Mouse (Mus musculus): ENCODE results near the gene Tbc1d22a.

Tbc1d22a gene

DNA sequence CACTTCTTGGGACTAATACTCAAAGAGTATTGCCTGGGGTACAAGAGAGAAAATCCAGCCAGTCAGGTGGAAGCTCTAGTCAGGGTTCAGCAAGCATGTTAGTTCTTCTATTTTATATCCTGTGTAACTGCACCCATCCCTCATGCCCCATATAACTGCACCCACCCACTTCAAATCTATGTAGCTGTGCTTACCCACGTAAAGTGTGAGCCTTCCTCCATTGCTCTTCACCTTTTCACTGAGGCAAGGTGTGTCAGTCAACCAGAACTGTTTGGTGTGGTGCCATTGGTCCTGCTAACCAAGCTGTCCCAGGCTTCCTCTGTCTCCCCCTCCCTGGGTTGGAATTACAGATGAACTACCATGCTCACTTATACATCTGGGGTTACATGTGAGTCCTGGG, 16.9 kb downstream of the Tbc1d22a start:
- CTCF ChIA-PET: no interaction called here

DNA sequence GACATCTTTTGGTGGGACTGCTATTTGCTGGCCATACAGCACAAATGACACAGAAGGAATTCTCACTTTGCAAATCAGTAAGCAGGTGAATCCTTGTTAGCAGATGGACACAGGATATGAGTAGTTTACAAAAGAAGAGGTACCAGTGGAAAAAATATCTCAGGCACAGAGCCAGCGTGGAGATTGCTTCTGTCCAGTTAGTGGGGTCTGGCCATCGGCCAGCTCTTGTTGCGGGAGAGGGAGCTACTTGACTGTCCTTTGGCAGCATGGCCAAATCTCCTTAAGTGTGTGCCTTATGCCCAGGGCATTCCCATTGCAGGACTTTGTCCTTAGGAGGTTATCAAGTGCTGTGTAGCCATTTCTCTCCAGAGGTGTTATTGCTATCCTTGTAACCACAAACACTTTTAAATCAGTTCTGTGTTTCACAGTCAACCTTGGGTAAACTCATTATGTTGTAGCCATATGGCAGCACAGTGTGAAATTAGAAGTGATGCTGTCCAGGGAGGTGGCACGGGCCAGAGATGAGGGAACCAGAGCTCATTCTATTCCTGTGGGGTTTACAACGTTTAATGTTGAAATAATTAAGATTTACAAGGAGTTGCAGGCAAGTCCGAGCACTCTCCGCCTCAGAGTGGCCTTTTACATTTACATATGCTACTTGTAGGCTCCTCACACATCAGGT, 17.7 kb downstream of the Tbc1d22a start:
- CTCF ChIA-PET: no interaction called here

DNA sequence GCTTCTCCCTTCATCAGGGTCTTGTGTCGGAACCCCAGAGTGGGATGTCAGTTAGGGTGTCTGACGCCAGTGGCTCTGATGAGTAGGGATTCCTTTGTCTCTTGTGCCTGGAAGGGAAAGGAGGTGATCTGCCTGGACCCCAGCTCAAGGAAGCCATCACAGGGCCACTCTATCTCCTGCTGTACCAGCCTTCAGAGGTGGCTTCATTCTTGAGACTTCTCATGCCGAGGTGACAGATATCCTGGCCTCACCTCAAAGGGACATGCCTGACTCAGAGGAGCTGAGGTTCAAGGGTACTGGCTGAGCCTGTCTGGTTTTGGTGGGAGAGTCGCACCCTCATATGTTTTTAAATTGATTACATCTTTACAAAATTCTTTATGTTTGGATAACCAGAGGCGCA, 19.7 kb downstream of the Tbc1d22a start:
- CTCF ChIA-PET: no interaction called here

DNA sequence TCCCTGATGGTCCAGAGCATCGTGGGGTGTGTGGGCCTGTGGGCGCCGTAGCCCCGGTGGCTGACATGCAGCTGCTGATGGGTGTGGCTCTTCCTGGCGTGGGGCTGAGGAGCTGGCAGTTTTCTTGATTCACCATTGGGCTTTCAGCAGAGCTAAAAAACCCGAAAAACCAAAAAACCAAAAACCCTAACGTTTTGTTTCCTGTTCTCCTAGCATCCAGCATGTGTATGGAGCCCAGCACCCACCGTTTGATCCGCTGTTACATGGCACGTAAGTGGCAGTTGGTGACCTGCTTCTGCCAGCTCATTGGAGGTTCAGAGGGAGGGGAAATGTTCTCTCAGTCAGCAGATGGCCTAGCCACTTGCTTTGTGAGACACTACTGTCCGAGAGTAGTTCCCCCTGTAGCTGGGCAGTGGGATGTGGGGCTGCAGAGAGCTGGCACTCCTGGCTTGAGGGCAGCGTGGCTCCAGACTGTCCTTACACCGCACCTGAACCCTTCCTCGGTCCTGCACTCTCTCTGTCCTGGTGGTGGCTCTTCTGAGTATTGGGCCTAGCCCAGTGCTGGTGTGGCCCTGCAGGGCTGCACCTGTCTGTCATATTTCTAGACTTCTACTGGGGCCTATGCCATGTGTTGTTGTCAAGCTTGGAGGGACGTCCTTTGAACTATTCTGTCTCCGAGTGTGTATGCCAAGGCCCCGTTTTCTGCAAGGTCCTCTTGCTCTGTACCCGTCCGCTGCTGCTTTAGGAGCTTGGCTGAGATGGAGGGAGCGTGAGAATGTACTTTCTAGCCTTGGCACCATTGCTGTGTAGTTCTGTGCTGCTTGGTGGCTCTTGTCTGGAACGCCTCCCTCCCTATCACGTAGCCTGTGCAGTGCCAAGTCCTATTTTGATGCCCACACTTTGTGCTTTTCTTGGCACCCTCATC, 20.5 kb downstream of the Tbc1d22a start:
- CTCF ChIA-PET: interaction anchor here (0.6 kb wide), 2 partner anchors 19 to 39 kb away, joined by 3 read pairs; no protein-coding TSS in a partner anchor

- CTCF ChIA-PET: interaction anchor here (0.7 kb wide), 1 partner anchor 119 kb away, joined by 3 read pairs; no protein-coding TSS in a partner anchor
These were observed 22.0 kb downstream of the Tbc1d22a start for GRCm38 (mm10) chr15:86236252-86236651.

DNA sequence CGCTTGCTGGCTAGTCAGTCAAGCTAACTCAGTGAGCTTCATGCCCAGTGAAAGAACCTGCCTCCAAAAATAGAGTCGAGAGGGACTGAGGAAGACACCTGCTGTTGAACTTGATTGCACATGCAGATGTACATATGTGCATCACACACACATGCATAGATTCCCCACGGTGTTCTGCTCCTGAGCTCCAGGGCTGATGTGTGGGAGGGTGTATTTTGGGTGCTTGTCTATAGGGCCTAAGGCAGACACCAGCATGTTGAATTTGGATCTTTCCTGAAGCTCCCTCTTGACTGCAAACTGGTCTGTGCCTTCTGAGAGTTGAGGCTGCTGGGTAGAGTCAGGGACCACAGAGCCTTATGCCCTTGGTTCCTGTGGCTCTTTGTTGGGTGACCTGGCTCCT, 23.8 kb downstream of the Tbc1d22a start:
- CTCF ChIA-PET: interaction anchor here (0.6 to 0.8 kb wide), 2 partner anchors 60 to 196 kb away, joined by 4 to 7 read pairs; no protein-coding TSS in a partner anchor

DNA sequence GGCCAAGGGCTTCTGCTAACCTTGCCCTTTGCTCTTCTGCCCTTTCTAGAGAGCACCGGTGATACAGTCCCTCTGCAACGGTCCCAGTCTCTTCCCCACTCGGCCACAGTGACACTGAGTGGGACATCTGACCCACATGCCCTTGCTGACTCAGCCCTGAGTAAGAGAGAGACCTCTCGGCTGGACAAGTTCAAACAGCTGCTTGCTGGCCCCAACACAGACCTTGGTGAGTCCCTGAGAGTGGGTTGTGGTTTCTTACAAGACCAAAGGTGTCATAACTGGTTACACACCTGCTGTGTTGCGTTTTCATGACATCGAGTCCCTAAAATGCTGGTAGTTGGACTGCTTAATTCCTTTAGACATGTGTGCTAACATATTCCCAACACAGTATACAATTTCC, 24.8 kb downstream of the Tbc1d22a start:
- CTCF ChIA-PET: no interaction called here

DNA sequence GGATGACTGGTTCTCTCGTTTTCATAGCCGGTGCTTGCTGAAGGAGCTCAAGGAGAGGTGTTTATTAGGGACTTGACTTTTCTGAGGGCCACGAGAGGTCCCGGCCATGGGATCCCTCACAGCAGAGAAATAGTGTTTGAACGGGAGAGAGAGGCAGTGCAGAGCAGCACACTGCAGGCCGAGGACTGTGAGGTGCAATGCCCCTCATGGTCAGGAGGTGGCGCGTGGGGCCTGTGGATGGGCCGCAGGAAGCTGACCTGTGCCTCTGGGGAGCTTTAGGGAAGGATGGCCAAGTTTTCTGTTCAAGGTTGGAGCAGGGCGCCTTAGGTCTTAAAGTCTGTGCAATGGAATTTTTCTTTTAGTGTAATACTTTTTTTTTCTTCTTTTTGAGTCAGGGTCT, 25.5 kb downstream of the Tbc1d22a start:
- CTCF ChIA-PET: interaction anchor here (1.2 kb wide), 1 partner anchor 10 kb away, joined by 3 read pairs; no protein-coding TSS in a partner anchor

GRCm38 (mm10) chr15:86243708-86244107, 29.4 kb downstream of the Tbc1d22a start:
- CTCF ChIA-PET: no interaction called here

DNA sequence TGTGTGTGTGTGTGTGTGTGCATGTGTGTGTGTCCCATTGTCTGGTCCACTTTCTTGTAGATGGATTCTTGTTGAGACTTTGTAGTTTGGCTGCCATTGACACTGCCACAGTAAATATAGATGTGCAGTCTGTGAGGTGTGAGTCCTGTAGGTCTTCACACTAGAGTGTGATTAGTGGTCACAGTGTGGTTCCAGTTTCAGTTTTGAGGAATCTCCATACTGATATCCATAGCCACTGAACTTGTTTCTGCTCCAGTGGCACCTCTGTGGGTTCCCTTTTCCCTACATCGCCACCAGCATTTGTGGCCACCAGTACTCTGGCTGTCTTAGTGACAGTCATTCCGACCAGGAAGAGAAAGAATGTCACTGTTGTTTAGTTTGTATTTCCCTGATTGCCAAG, 30.1 kb downstream of the Tbc1d22a start:
- CTCF ChIA-PET: no interaction called here

- CTCF ChIA-PET: interaction anchor here (0.9 kb wide), 1 partner anchor 156 kb away, joined by 3 read pairs; no protein-coding TSS in a partner anchor
These were observed 36.0 kb downstream of the Tbc1d22a start for GRCm38 (mm10) chr15:86250269-86250668.

DNA sequence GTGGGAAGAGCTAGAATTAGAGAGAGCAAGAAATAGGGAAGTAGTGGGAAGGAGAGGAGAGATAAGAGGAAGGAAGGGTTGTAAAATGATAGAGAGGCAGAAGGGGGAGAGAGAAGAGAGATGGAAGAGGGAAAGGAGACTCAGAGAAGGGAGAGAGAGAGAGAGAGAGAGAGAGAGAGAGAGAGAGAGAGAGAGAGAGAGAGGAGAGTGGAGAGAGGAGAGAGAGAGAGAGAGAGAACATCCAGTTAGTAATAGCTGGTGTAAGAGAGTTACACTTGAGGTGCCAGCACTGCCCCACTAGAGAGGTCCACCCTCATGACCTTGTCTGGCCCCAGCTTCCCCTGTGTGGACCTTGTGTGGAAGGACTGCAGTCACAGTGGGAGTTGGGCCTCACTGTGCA, 37.9 kb downstream of the Tbc1d22a start:
- CTCF ChIA-PET: no interaction called here

DNA sequence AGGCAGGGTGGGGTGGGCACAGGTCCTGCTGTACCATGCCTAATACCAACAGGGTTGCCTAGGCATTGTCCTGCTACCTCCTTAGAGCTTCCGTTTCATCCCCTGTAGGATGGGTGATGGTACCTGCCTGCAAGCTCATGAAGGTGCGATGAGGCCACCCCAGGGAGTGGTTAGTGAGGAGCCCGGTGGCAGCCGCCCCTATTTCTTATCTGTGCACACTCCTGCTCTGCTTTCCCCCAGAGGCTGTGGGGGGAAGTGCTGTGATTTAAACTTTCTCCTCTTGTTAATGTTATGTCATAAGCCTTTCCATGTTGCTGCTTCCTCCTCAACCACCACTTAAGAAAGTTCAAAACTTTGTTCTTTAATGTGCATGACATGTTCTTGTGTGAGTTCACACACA, 38.4 kb downstream of the Tbc1d22a start:
- CTCF ChIA-PET: no interaction called here

- CTCF ChIA-PET: no interaction called here
These were observed 39.2 kb downstream of the Tbc1d22a start for GRCm38 (mm10) chr15:86253411-86253810.

- CTCF ChIA-PET: interaction anchor here (0.5 kb wide), 1 partner anchor 88 kb away, joined by 3 read pairs; no protein-coding TSS in a partner anchor
These were observed 41.9 kb downstream of the Tbc1d22a start for GRCm38 (mm10) chr15:86256201-86256600.

DNA sequence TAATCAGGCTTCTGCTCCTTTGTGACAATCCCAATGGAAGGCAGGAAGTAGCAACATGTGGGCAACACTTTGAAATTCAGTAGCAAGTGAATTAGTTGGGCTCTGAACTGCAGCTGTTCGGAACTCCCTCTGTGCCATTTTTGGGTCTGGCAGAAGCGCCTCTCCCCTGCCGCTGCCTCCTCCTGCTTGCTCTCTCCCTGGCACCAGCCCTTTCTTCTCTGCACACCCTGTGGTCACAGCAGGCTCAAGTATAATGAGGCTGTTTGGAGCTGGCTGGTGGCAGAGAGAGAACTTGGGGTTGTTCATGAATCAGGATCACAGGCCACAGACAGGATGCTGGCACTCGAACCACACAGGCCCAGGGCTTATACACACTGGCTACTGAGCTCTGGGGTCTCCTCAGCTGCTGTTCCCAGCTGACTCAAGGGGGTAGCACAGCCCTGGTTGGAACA, 42.5 kb downstream of the Tbc1d22a start:
- CTCF ChIA-PET: interaction anchor here (0.5 kb wide), 1 partner anchor 88 kb away, joined by 3 read pairs; no protein-coding TSS in a partner anchor

GRCm38 (mm10) chr15:86257916-86258685, 43.8 kb downstream of the Tbc1d22a start:
- CTCF ChIA-PET: no interaction called here

- CTCF ChIA-PET: no interaction called here
These were observed 45.0 kb downstream of the Tbc1d22a start for GRCm38 (mm10) chr15:86259233-86259632.

GRCm38 (mm10) chr15:86260111-86260510, 45.9 kb downstream of the Tbc1d22a start:
- CTCF ChIA-PET: no interaction called here

GRCm38 (mm10) chr15:86264389-86264788, 50.1 kb downstream of the Tbc1d22a start:
- CTCF ChIA-PET: no interaction called here

DNA sequence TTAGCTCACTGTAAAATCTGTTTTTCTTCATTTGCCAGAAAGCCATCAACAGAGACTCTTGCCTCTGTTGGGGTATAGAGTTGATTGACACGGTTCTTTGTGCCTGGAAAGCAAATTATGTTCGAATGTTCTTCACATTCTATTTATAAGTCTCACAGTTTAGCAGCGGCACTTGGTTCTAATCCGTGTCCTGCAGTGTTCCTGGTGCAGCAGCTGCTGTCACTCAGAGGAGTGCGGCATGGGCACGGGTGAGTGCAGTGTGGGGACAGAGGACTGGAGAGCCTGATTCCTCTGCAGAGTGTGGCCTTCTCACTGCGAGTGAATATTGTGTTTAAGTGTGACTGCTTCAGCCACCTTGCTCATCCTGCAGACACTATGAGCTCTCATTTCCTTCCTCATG, 50.5 kb downstream of the Tbc1d22a start:
- CTCF ChIA-PET: no interaction called here

DNA sequence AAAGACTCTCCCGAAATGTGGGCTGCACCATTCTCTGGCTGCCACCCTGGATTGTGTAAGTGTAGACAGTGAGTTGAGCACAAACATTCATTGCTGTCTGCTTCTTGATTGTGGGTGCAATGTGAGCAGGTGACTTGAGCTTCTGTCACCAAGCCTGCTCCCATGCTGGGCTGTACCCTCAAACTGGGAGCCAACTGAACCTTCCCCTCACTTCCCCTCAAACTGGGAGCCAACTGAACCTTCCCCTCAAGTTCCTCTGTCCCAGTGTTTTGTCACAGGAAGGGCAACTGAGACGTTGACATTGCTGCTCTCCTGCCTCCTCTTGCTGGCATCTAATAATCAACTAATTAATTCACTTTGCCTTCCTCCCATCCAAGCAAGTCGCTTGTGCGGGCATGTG, 52.7 kb downstream of the Tbc1d22a start:
- CTCF ChIA-PET: interaction anchor here (0.6 kb wide), 1 partner anchor 362 kb away, joined by 3 read pairs; no protein-coding TSS in a partner anchor

Data from spleen, embryonic (tissue).